Mouse (Mus musculus) lung, postnatal 0 days (tissue): ENCODE measurements around the gene Rbm39.

ENCODE experiments used
- CTCF ChIP-seq: IDR thresholded peaks from 2 replicates; pipeline ENCODE4 v1.5.1; 2016; ENCODE audit warnings: antibody characterized with exemption, mild to moderate bottlenecking
- EP300 ChIP-seq: IDR thresholded peaks from 2 replicates; pipeline ENCODE4 v1.6.1; 2016; ENCODE audit warnings: antibody characterized with exemption, mild to moderate bottlenecking, control low read depth

DNA sequence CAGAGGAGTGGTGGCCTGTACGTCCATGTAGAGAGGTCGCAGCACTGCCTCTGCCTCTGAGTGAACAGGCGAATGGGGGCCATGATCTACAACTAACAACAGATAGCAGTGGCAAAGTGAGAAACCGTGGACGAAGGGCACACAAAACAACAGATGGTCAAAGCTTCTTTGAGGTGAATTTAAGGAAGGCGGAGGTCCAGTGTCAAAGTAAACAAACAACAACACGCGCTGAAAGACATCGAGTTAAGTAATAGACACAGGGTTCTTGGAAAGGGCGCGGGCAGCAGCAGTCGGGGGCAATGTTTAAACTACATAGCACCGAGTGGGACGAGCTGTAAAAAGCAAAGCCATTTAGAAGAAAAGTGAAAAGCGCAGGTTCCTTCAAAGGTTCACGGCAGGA is 36.7 kb downstream of the Rbm39 start:
- no peak for TF ChIP-seq CTCF
- no peak for TF ChIP-seq EP300
